Mouse (Mus musculus) brain, embryonic 18.5 days (tissue): ENCODE measurements around the gene A630089N07Rik.
A peak's percentile ranks its signal among the peaks of the same experiment; 100 is the strongest.

ENCODE experiments used
- DNase-seq: peaks from one replicate; pipeline ENCODE4 v3.0.0-alpha.2; 2012; ENCODE audit warnings: low read depth, low spot score

Gene A630089N07Rik

DNA sequence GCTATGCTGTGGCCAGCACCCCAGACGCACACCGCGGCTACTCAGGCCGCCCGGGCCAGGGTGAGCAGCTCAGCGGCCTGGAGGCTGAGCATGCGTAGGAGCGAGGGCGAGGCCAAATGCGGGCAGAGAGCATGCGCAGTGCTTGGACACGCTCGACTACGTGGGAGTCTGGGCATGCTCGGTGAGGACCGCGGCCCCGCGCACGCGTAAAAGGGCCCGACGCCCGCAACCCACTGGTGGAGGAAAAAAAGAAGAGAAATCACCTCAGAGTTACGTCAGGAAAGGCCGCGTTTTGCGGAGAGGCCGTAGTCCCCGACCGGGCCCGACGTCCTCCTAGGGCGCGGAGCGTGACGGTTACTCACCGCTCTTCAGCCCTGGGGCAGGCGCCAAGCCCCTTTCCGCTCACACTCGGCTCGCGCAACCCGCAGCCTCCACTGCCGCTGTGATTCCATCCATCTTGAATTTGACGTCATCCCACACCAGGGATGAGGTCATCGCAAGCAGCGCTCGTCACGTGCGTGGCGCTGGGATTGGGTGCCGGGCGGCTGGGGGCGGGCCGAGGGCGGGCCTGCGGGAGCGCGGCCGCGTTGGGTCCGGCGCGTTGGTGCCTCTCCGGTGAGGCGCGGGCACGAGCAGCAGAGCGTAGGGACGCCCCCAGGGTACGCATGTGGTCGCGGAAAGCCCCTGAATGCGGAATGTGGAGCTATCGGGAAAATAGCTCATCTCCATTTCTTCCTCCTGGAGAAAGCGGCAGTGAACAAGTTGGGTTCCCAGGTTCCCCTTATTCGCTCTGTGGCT is 119.9 kb downstream of the A630089N07Rik start, which contains the start of the genes C2cd2 and Zbtb21:
C2cd2 (minus strand) TSS at position 448 of the 798 bp plus-strand sequence.
Zbtb21 (minus strand) TSS at position 472 of the 798 bp plus-strand sequence.
- peak; percentile 95 for DNase-seq

DNA sequence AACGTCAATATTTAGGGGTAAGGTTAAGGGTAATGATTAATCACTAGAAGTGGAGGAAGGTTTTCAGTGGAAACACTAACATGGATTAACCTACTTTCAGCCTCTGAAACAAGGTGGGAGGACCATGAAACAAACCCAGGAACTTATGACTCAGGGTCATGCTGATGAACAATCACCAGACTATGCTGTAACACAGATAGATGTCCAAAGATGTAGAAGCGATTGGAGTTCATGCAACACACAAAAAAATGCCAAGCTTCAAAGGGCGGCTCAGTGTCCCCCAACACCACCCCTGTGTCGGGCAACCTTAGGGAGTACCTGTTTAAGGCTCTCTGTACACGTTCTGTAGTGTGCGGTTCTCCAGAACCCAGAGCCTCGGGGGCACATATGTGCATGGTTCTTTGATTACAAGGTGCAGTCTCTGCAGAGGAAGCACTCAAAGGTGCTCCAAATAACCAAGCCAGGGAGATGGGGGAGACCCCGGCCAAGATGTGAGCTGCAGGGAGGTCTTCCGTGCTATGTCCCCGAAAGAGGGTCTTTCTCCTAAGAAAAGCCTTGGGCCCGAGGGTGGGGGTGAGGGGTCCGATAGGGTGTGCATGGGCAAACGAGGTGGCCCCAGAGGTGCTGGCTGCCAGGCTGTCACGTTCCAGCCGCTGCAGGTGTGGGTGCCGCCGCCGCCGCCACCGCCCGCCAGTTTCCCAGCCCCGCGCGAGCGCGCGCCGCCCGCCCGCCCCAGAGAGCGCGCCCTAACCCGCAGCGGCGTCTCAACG is 120.7 kb downstream of the A630089N07Rik start:
- no peak for DNase-seq

- DNase-seq: no peak
Measured at GRCm38 (mm10) chr16:97960348-97960747, 121.9 kb downstream of the A630089N07Rik start.

- no peak for DNase-seq
Measured at GRCm38 (mm10) chr16:97958401-97958973, 123.8 kb downstream of the A630089N07Rik start.

DNA sequence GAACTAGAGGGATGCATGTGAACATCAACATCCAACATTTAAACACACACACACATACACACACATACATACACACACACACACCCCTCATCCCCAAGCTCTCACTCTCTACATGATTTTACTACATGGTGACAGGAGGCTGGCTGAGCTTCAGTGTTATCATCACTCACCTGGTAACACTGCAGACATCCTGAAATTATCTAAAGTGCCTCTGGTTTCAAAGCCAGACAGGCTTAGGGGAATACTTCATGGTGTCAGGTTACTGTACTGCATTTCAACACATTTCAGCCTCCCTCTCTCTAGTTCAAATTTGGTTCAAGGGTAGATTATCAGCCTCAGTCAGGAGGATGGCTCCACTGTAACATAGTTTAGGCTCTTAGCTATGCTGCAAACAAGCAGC is 124.6 kb downstream of the A630089N07Rik start:
- no peak for DNase-seq

GRCm38 (mm10) chr16:97956011-97956410 is 126.2 kb downstream of the A630089N07Rik start:
- DNase-seq: no peak

- DNase-seq: no peak
Measured at GRCm38 (mm10) chr16:97953300-97953699, 128.9 kb downstream of the A630089N07Rik start.

DNA sequence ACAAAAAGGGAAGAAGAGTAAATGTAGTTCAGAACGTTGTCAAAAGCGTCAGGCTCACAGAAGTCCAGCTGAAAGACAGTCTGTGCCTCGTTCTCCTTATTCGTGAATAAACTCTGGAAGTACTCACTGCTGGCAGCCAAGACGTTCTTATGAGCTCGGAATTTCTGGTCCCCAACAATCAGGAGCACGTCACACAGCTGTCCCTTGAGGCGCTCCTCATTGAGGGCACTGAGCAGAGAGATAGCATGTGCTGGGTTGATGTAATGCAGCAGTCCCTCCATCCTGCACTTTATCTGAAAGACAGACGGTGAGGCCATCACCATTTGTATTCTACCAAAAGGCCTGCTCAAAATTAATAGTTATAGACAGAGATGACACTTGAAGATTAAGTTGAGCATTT is 129.4 kb downstream of the A630089N07Rik start:
- DNase-seq: no peak

DNA sequence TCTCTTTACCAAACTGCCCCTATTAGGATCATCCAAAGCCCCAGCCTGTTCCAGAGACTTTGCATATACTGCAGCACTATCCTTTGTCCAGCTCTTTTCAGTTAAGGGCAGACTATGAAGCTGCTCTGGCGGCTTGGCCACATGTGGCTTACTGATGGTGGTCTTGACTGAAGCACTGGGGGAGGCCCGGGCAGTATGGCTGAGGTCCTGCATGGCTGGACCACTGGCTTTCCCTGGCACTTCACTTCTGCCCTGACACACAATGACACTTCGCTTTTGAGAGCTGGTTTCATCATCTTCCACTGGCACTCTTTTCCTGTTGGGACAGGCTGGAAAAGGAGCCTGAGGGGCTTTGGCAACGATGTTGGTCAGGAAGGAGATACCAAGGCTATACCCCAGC is 129.9 kb downstream of the A630089N07Rik start:
- DNase-seq: no peak
